Mouse (Mus musculus): ENCODE measurements around the gene 3100002H09Rik.

The 3100002H09Rik gene

GRCm38 (mm10) chr4:124610703-124611102 lies at the start of gene 3100002H09Rik:
TSS of gene 3100002H09Rik (minus strand) at chr4:124610803.
- no peak for DNase-seq (ENCODE audit: low spot score)

- peak; percentile 4 for DNase-seq (ENCODE audit: low spot score)
Measured at GRCm38 (mm10) chr4:124659251-124660217, 48.9 kb upstream of the 3100002H09Rik start.

GRCm38 (mm10) chr4:124658412-124658851 lies 47.8 kb upstream of the 3100002H09Rik start:
- DNase-seq (ENCODE audit: low spot score) = no peak

- no peak for DNase-seq (ENCODE audit: low spot score)
Measured at GRCm38 (mm10) chr4:124657781-124658180, 47.2 kb upstream of the 3100002H09Rik start.

GRCm38 (mm10) chr4:124656854-124657650 lies 46.4 kb upstream of the 3100002H09Rik start:
- DNase-seq (ENCODE audit: low spot score) = peak; percentile 53

GRCm38 (mm10) chr4:124656518-124656853 lies 45.9 kb upstream of the 3100002H09Rik start, which contains the start of gene Pou3f1:
TSS of gene Pou3f1 (plus strand) at chr4:124656807.
- no peak for DNase-seq (ENCODE audit: low spot score)

GRCm38 (mm10) chr4:124652886-124653285 lies 42.3 kb upstream of the 3100002H09Rik start:
- DNase-seq (ENCODE audit: low spot score) = no peak

GRCm38 (mm10) chr4:124647909-124648308 lies 37.3 kb upstream of the 3100002H09Rik start:
- no peak for DNase-seq (ENCODE audit: low spot score)

- no peak for DNase-seq (ENCODE audit: low spot score)
Measured at GRCm38 (mm10) chr4:124646591-124646990, 36.0 kb upstream of the 3100002H09Rik start.

GRCm38 (mm10) chr4:124644974-124645433 lies 34.4 kb upstream of the 3100002H09Rik start:
- no peak for DNase-seq (ENCODE audit: low spot score)

GRCm38 (mm10) chr4:124643859-124644258 lies 33.3 kb upstream of the 3100002H09Rik start:
- no peak for DNase-seq (ENCODE audit: low spot score)

GRCm38 (mm10) chr4:124639715-124640114 lies 29.1 kb upstream of the 3100002H09Rik start:
- no peak for DNase-seq (ENCODE audit: low spot score)

- DNase-seq (ENCODE audit: low spot score) = peak; percentile 49
Measured at GRCm38 (mm10) chr4:124633281-124633680, 22.7 kb upstream of the 3100002H09Rik start.

GRCm38 (mm10) chr4:124632856-124633255 lies 22.3 kb upstream of the 3100002H09Rik start:
- no peak for DNase-seq (ENCODE audit: low spot score)

GRCm38 (mm10) chr4:124631456-124631855 lies 20.9 kb upstream of the 3100002H09Rik start:
- DNase-seq (ENCODE audit: low spot score) = no peak

- DNase-seq (ENCODE audit: low spot score) = no peak
Measured at GRCm38 (mm10) chr4:124626836-124627235, 16.2 kb upstream of the 3100002H09Rik start.

GRCm38 (mm10) chr4:124624111-124624581 lies 13.5 kb upstream of the 3100002H09Rik start:
- DNase-seq (ENCODE audit: low spot score) = no peak

GRCm38 (mm10) chr4:124622566-124622965 lies 12.0 kb upstream of the 3100002H09Rik start:
- no peak for DNase-seq (ENCODE audit: low spot score)

GRCm38 (mm10) chr4:124621406-124621805 lies 10.8 kb upstream of the 3100002H09Rik start:
- DNase-seq (ENCODE audit: low spot score) = no peak

GRCm38 (mm10) chr4:124618599-124618998 lies 8.0 kb upstream of the 3100002H09Rik start:
- no peak for DNase-seq (ENCODE audit: low spot score)

- no peak for DNase-seq (ENCODE audit: low spot score)
Measured at GRCm38 (mm10) chr4:124616636-124617035, 6.0 kb upstream of the 3100002H09Rik start.

- no peak for DNase-seq (ENCODE audit: low spot score)
Measured at GRCm38 (mm10) chr4:124615986-124616385, 5.4 kb upstream of the 3100002H09Rik start.

Data from ovary, postnatal 14 days (tissue).